8 mouse cellular contexts compared by ENCODE assay signal in genomic region chr5:130216781-130217180, GRCm38 (mm10). TPM values are rescaled to one million over a fixed set of nuclear protein-coding genes. Genes with fewer than 3 reads are reported as not detected.
DNase-seq lines count a peak whose midpoint lies in the region; ATAC-seq lines count a peak whose summit lies in the region.

Tmem248 (plus strand) TSS chr5:130217081.

- peaks cover 10% of the 10 kb centered on the region for H3K4me1 ChIP-seq in kidney, embryonic 15.5 days

- H3K9ac ChIP-seq in kidney, embryonic 15.5 days: no peak within 1 kb of the TSS

- DNase-seq in kidney, postnatal 25 days: no peak
- no peak for DNase-seq in adrenal gland, postnatal 14 days
- DNase-seq in gastrocnemius, postnatal 10 days: no peak
- no peak for DNase-seq in ovary, postnatal 14 days (ENCODE audit: low spot score)
- DNase-seq in urinary bladder, postnatal 14 days (ENCODE audit: low spot score): no peak

- WGBS in kidney, embryonic 15.5 days: 85% methylated on average over 7 of the region's 7 CpGs

- ATAC-seq in kidney, embryonic 15.5 days (replicated peaks; ENCODE audit: low FRiP score): no peak
- ATAC-seq in inflammation-experienced regulatory T-cells, adult 6 months: no peak
- no peak for ATAC-seq in megakaryocyte, adult 5-6 weeks (ENCODE audit: poor library complexity, severe bottlenecking)

- no peaks in the 10 kb centered on the region for H3K9me3 ChIP-seq in kidney, embryonic 15.5 days (replicated peaks)

- no peak within 1 kb of the TSS for H3K4me2 ChIP-seq in kidney, embryonic 15.5 days

- peaks cover 32% of the 10 kb centered on the region for H3K36me3 ChIP-seq in kidney, embryonic 15.5 days

- no peak within 1 kb of the TSS for H3K27ac ChIP-seq in kidney, embryonic 15.5 days

- H3K27me3 ChIP-seq in kidney, embryonic 15.5 days: no peaks in the 10 kb centered on the region

- H3K4me3 ChIP-seq in kidney, embryonic 15.5 days (replicated peaks): no peak within 1 kb of the TSS

RNA-seq across cellular contexts. Expression of gene Tmem248, which starts in this region (rescaled TPM):
- 33.6 and 34.6 TPM in 2 replicates for polyA plus RNA-seq in kidney, embryonic 15.5 days (2015; fragmentation: Nextera tagmentation; extraction: Ambion mirVana)
- 46.4 and 51.7 TPM in 2 replicates for total RNA-seq in adrenal gland, postnatal 14 days (2021)
- 10 to 100 TPM; 25.2 to 29.9 TPM for total RNA-seq in gastrocnemius, postnatal 10 days (2021)
- polyA plus RNA-seq in inflammation-experienced regulatory T-cells, adult 6 months (2017; shearing (Covaris generic)): 10 to 100 TPM; 11.2 to 13.4 (median 13.2) TPM
- 33.7 and 36.5 TPM in 2 replicates for total RNA-seq in megakaryocyte, adult 5-6 weeks (2015)
- 35.1 and 38.1 TPM in 2 replicates for total RNA-seq in megakaryocyte, adult 5-6 weeks (2017)
